Mouse (Mus musculus): ENCODE measurements around the gene Cyp4f37.
"Not testable (repeated sequence)": the region's sequence is repeated elsewhere in the genome, so short reads cannot be mapped to it uniquely, and the experiment has no call there.

GRCm38 (mm10) chr17:32629726-32630125, 8.6 kb downstream of the Cyp4f37 start:
- TF ChIP-seq CTCF, EP300 (IDR thresholded peaks at IDR 0.05): not testable (repeated sequence)
